Mouse (Mus musculus) midbrain, embryonic 11.5 days (tissue): ENCODE measurements at regions not wholly inside any gene's neighbourhood (a gene's known extent, or its start where the extent isn't known, plus 50 kb on each side); places are given as distances from the start of the nearest gene placed in this dataset.

Experiments used
- ATAC-seq: fragments of 200-750 bp; cut with Nextera tagmentation; 2 replicates; pipeline ENCODE4 v1.8.0; 2017; ENCODE audit warnings: moderate TSS enrichment, moderate library complexity; ENCODE audit not compliant: low FRiP score
- DNase-seq: peaks from one replicate; pipeline ENCODE4 v3.0.0; 2015; ENCODE audit warnings: low spot score; ENCODE audit errors: missing footprints
- H3K27ac ChIP-seq: fragments of 300-500 bp; sonication (generic); 2 replicates; pipeline ENCODE4 v1.5.1; 2014; ENCODE audit warnings: low read depth, low read length
- H3K27me3 ChIP-seq: fragments of 300-500 bp; sonication (generic); 2 replicates; pipeline ENCODE4 v1.6.1; 2014; ENCODE audit warnings: mild to moderate bottlenecking, low read length, moderate library complexity, mixed read lengths; ENCODE audit not compliant: control insufficient read depth, insufficient read depth
- H3K36me3 ChIP-seq: fragments of 300-500 bp; sonication (generic); 2 replicates; pipeline ENCODE4 v1.6.1; 2014; ENCODE audit warnings: mild to moderate bottlenecking, low read length, moderate library complexity, mixed read lengths; ENCODE audit not compliant: control insufficient read depth, insufficient read depth
- H3K4me1 ChIP-seq: fragments of 300-500 bp; sonication (generic); 2 replicates; pipeline ENCODE4 v1.6.1; 2014; ENCODE audit warnings: low read length; ENCODE audit not compliant: control insufficient read depth, insufficient read depth
- H3K4me2 ChIP-seq: fragments of 300-500 bp; sonication (generic); 2 replicates; pipeline ENCODE4 v1.6.1; 2014; ENCODE audit warnings: mild to moderate bottlenecking, moderate library complexity
- H3K4me3 ChIP-seq: fragments of 300-500 bp; sonication (generic); 2 replicates; pipeline ENCODE4 v1.5.1; 2014; ENCODE audit warnings: low read depth, low read length
- H3K9ac ChIP-seq: fragments of 300-500 bp; sonication (generic); 2 replicates; pipeline ENCODE4 v1.6.1; 2014; ENCODE audit warnings: low read length
- H3K9me3 ChIP-seq: fragments of 300-500 bp; sonication (generic); 2 replicates; pipeline ENCODE4 v1.6.1; 2016; ENCODE audit warnings: low read length; ENCODE audit not compliant: control insufficient read depth
- WGBS: fragments of 180-500 bp; shearing (Covaris S2); extraction: QIAGEN DNeasy Blood & Tissue Kit; methylation state at CpG from one replicate; pipeline ENCODE4 v1.1.7; 2014; 5-methylcytosine and 5-hydroxymethylcytosine counted together

GRCm38 (mm10) chr14:24833211-24833610 lies 346.3 kb downstream of the Rps24 start:
- Histone ChIP-seq H3K36me3 (no peaks in the 10 kb centered on the region), H3K9me3 (no peaks in the 10 kb centered on the region), H3K27me3 (no peaks in the 10 kb centered on the region), H3K27ac (no peak overlapping the region), H3K4me3 (no peak overlapping the region), H3K4me1 (peaks cover 22% of the 10 kb centered on the region), H3K4me2 (no peak overlapping the region), H3K9ac (no peak overlapping the region)
- DNase-seq: no peak
- WGBS: 28% methylated on average over 2 of the region's 2 CpGs
- ATAC-seq: no peak

GRCm38 (mm10) chr14:24838219-24838618 lies 351.3 kb downstream of the Rps24 start:
- H3K27ac ChIP-seq: no peak overlapping the region
- no peaks in the 10 kb centered on the region for H3K36me3 ChIP-seq
- no peak overlapping the region for H3K9ac ChIP-seq
- H3K4me1 ChIP-seq: peaks cover 27% of the 10 kb centered on the region
- no peak overlapping the region for H3K4me3 ChIP-seq
- DNase-seq: no peak
- no peak for ATAC-seq
- 87% methylated on average over 4 of the region's 4 CpGs for WGBS
- H3K4me2 ChIP-seq: no peak overlapping the region
- no peaks in the 10 kb centered on the region for H3K27me3 ChIP-seq
- H3K9me3 ChIP-seq: no peaks in the 10 kb centered on the region

- ATAC-seq: no peak
- no peak overlapping the region for H3K9ac ChIP-seq
- WGBS: 72% methylated on average over 4 of the region's 4 CpGs
- no peak overlapping the region for H3K27ac ChIP-seq
- DNase-seq: no peak
- no peak overlapping the region for H3K4me3 ChIP-seq
- H3K4me1 ChIP-seq: peaks cover 23% of the 10 kb centered on the region
- no peaks in the 10 kb centered on the region for H3K27me3 ChIP-seq
- no peak overlapping the region for H3K4me2 ChIP-seq
- H3K9me3 ChIP-seq: no peaks in the 10 kb centered on the region
- no peaks in the 10 kb centered on the region for H3K36me3 ChIP-seq
Observed at GRCm38 (mm10) chr14:24839056-24839455, 352.1 kb downstream of the Rps24 start.

- H3K4me1 ChIP-seq: peaks cover 23% of the 10 kb centered on the region
Observed at GRCm38 (mm10) chr14:24841715-24842496, 355.0 kb downstream of the Rps24 start.

GRCm38 (mm10) chr14:24843626-24844025 lies 356.7 kb downstream of the Rps24 start:
- H3K27ac ChIP-seq: no peak overlapping the region
- peaks cover 23% of the 10 kb centered on the region for H3K4me1 ChIP-seq
- DNase-seq: no peak
- no peak overlapping the region for H3K4me2 ChIP-seq
- H3K27me3 ChIP-seq: no peaks in the 10 kb centered on the region
- WGBS: 90% methylated on average over 4 of the region's 4 CpGs
- no peak overlapping the region for H3K4me3 ChIP-seq
- H3K9me3 ChIP-seq: no peaks in the 10 kb centered on the region
- ATAC-seq: no peak
- no peaks in the 10 kb centered on the region for H3K36me3 ChIP-seq
- H3K9ac ChIP-seq: no peak overlapping the region

More at GRCm38 (mm10) chr14:24841715-24842496, 355.0 kb downstream of the Rps24 start:
- peak overlapping the region; percentile 17; the same call in 1 of the 2 replicates for H3K4me2 ChIP-seq
- H3K9me3 ChIP-seq: no peaks in the 10 kb centered on the region
- peak; percentile 85 for ATAC-seq
- H3K4me3 ChIP-seq: no peak overlapping the region
- 22% methylated on average over 17 of the region's 17 CpGs for WGBS
- H3K27ac ChIP-seq: peak overlapping the region; percentile 81
- DNase-seq: peak; percentile 94
- no peaks in the 10 kb centered on the region for H3K27me3 ChIP-seq
- no peaks in the 10 kb centered on the region for H3K36me3 ChIP-seq
- peak overlapping the region; percentile 45 for H3K9ac ChIP-seq

GRCm38 (mm10) chr14:24850491-24850890 lies 363.6 kb downstream of the Rps24 start:
- ATAC-seq: no peak
- H3K27ac ChIP-seq: no peak overlapping the region
- H3K9me3 ChIP-seq: no peaks in the 10 kb centered on the region
- H3K4me2 ChIP-seq: no peak overlapping the region
- 0% methylated on average over 1 of the region's 1 CpGs for WGBS
- no peak overlapping the region for H3K9ac ChIP-seq
- no peaks in the 10 kb centered on the region for H3K27me3 ChIP-seq
- DNase-seq: no peak
- no peak overlapping the region for H3K4me3 ChIP-seq
- H3K36me3 ChIP-seq: no peaks in the 10 kb centered on the region
- peaks cover 5% of the 10 kb centered on the region; the same call in 1 of the 2 replicates for H3K4me1 ChIP-seq

GRCm38 (mm10) chr14:24854459-24854858 lies 367.5 kb downstream of the Rps24 start:
- peaks cover 5% of the 10 kb centered on the region; the same call in 1 of the 2 replicates for H3K4me1 ChIP-seq
- no peaks in the 10 kb centered on the region for H3K9me3 ChIP-seq
- no peak overlapping the region for H3K27ac ChIP-seq
- no peak for DNase-seq
- H3K4me2 ChIP-seq: no peak overlapping the region
- no peaks in the 10 kb centered on the region for H3K36me3 ChIP-seq
- 74% methylated on average over 4 of the region's 4 CpGs for WGBS
- no peak overlapping the region for H3K9ac ChIP-seq
- H3K27me3 ChIP-seq: no peaks in the 10 kb centered on the region
- no peak for ATAC-seq
- H3K4me3 ChIP-seq: no peak overlapping the region

- DNase-seq (peak; percentile 59), ATAC-seq (no peak)
- H3K27ac ChIP-seq: no peak overlapping the region
- no peak overlapping the region for H3K9ac ChIP-seq
- no peaks in the 10 kb centered on the region for H3K27me3 ChIP-seq
- no peaks in the 10 kb centered on the region for H3K36me3 ChIP-seq
- WGBS: 91% methylated on average over 8 of the region's 8 CpGs
- H3K4me2 ChIP-seq: no peak overlapping the region
- no peaks in the 10 kb centered on the region for H3K4me1 ChIP-seq
- no peak overlapping the region for H3K4me3 ChIP-seq
- no peaks in the 10 kb centered on the region for H3K9me3 ChIP-seq
Observed at GRCm38 (mm10) chr14:24862171-24862570, 375.2 kb downstream of the Rps24 start.

GRCm38 (mm10) chr14:24862661-24863060 lies 375.7 kb downstream of the Rps24 start:
- H3K27ac ChIP-seq: no peak overlapping the region
- ATAC-seq (no peak), DNase-seq (peak; percentile 45)
- H3K4me1 ChIP-seq: no peaks in the 10 kb centered on the region
- H3K4me2 ChIP-seq: no peak overlapping the region
- H3K27me3 ChIP-seq: no peaks in the 10 kb centered on the region
- no peaks in the 10 kb centered on the region for H3K36me3 ChIP-seq
- H3K9ac ChIP-seq: no peak overlapping the region
- no peak overlapping the region for H3K4me3 ChIP-seq
- no peaks in the 10 kb centered on the region for H3K9me3 ChIP-seq
- 81% methylated on average over 7 of the region's 7 CpGs for WGBS
